Mouse (Mus musculus) monocyte, adult 5-6 weeks (primary cell): ENCODE measurements around the gene Maats1. TPM values are rescaled to one million over a fixed set of nuclear protein-coding genes. Genes with fewer than 3 reads are reported as not detected.
"Not testable (repeated sequence)": the region's sequence is repeated elsewhere in the genome, so short reads cannot be mapped to it uniquely, and the experiment has no call there.

Experiments used
- ATAC-seq: fragments of 153-309, 156-312 bp; replicated peaks from 2 replicates; pipeline ENCODE4 v1.8.0; 2017; ENCODE audit warnings: mild to moderate bottlenecking; ENCODE audit not compliant: low TSS enrichment, insufficient number of reproducible peaks, severe bottlenecking, poor library complexity, low FRiP score
- total RNA-seq: library from RNA; stranded (forward); fragments of 200-1000, 200-491, 200-594 nt; gene quantifications from 3 replicates; pipeline ENCODE4 v1.2.3, GENCODE M21; 2017

The Maats1 gene
- total RNA-seq, 1 experiment from 2014 or later, result not detected

DNA sequence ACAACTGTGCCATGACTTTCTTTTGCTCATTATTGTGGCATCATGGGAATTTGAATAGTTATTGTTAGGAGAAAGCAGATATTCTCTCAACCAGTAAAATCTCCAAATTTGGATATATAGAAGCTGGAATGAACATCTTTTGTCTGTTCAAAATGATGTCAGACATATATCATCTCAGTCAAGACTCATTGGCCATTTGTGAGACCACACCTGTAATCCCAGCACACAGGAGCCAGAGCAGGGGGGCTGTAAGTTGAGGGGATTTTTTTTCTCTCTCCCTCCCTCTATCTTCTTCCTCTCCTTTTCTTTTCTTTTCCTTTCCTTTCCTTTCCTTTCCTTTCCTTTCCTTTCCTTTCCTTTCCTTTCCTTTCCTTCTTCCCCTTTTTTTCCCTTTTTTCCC lies 10.9 kb upstream of the Maats1 start:
- no peak for ATAC-seq

DNA sequence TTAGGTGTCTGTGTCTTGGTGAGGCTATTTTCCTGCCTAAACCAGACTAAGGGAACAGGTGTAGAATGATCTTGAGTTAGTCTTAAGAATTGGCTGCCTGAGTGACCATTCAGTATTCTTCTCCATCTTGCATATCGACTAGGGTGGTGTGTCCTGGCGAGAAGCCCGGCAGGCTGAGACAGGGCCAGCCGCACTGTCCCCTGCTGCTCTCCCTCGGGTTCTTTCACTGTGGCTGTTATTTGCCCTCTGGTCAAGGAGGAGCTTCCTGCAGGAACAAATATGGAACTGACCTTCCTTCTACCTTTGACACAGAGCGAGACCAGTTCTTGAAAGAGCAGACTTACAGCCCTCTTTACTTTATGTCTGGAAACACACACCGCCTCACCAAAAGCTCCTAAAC lies 10.1 kb upstream of the Maats1 start:
- no peak for ATAC-seq

DNA sequence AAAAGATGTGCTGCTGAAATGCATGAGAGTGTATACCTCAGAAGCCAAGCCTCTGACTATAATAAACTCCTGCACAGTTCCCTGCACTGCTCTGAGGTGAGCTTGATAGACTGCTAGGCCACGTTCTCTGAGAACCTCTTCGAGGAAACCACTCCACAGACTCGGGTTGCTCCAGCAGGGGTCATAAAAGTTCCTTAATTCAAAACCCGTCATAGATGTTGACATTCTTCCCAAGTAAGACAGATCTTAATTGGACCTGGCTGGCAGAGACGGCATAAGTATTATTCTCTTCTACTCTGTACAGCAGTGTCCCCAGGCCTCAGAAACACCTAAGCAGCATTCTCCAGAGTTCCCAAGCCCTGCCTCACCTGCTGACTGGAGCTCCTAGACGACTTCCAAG lies 9.0 kb upstream of the Maats1 start:
- ATAC-seq, result no peak

DNA sequence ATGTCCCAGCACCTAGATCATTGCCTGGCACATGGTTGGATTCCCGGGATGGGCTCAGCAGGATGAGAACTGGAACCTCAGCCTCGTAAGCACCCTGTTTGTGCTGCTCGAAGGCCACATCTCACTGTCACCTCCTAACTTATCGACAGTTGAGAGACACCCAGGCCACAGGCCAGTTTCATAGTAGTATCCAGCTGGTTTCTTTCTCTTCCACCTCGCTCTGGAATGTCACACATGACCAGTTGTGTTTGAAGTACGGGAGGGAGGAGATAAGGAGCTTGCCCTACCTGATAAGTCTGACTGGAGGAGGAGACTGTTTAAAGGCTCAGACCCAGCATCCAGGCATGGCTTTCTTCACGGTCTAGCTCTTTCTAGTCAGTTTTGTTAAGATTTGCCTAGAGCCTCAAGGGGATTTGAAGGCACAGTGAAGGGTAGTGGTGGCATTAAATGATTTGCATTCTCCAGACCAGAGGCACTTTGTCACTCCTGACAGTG lies 8.5 kb upstream of the Maats1 start:
- no peak for ATAC-seq

DNA sequence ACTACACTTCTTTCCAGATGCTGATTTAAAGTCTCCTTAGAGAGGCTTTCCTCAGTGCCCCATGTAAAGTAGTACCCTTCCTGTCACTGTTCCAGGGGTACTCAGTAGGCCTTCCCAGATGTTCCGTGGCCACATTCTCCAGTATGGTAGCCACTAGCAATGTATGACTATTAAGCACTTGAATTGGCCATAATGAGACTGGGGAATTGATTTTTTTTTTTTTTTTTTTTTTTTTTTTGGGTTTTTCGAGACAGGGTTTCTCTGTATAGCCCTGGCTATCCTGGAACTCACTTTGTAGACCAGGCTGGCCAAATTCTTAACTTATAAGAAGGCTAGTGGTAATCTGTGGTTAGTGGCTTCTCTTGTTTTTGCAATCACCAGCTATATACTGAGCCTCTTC lies 7.9 kb upstream of the Maats1 start:
- ATAC-seq, result no peak

DNA sequence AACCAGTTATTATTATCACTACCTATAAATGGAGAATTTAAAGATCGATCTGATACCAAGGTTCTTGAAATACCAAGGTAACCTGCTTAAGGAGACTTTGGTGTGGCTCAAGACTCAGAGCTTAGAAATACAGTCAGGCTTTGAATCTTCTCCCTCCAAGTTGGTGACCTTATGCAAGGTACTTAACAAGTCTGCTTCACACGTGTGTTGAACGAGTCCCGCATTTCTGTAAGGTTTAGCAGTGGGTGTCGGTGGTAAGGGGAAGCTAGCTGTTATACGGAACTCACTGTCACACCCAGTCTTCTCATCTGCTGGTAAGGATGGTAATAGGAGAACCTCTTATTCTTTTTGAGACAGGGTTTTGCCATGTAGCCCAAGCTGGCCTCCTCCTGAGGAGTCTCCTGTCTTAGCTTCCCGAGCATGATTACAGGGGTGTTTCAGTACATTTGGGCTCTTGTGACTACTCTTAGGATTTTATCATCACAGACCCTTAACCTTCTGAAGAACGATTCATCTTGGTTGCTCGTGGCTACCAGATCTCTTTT lies 6.3 kb upstream of the Maats1 start:
- no peak; the same call in 1 of the 2 replicates for ATAC-seq

DNA sequence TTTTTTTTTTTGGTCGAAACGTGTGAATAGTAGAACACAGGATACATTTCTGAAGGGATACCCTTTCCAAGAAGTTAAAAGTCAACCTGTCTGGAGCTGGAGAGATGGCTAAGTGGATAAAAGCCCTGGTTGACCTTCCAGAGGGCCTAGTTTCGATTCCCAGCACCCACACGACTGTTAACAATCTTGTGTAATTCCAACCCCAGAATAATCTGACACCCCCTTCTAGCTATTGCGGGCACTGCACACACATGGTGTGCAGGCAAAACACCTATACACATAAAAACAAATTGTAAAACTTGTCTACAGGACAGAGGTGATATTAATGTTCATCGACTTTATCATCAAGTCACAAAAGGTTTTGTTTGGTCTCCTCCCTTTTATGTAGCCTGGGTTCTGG lies 5.6 kb upstream of the Maats1 start:
- ATAC-seq, result no peak

DNA sequence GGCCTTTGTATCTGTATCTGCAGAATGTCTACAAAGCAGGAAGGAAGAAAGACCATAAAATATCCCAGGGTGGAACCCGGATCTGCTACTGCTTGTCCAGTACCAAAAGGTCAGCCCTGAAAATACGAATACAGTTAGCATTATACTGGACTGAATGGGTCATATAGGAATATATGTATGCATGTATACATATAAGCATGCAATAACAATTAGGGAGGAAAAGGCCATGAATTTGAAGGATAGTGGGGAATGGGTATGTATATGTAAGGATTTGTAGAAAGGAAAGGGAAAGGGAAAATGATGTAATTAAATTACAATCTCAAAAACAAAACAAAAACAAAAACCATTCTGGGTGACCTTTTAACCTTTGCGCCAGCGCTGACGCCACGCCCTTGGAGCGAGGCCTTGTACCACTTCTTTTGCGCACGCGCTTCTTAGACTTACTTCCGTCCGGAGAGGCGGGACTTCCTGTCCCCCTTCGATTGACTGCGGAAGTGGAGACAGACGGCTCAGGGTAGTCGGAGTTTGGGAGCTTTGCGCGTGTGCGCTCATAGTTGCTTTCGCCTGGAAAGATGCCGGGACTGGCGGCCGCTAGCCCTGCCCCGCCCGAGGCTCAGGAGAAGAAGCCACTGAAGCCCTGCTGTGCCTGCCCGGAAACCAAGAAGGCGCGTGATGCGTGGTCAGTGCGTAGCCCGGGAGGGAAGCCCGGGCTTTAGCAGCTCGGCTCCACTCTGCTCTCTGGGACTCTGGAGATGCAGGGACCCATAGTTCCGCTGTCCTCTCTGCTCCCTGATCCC lies 4.8 kb upstream of the Maats1 start, which contains the start of the genes Cox17 and Gm21987:
Gene Cox17 (plus strand): TSS at position 463 of the 797 bp plus-strand sequence.
Gene Gm21987 (plus strand): TSS at position 512 of the 797 bp plus-strand sequence.
- peak; percentile 97 for ATAC-seq

DNA sequence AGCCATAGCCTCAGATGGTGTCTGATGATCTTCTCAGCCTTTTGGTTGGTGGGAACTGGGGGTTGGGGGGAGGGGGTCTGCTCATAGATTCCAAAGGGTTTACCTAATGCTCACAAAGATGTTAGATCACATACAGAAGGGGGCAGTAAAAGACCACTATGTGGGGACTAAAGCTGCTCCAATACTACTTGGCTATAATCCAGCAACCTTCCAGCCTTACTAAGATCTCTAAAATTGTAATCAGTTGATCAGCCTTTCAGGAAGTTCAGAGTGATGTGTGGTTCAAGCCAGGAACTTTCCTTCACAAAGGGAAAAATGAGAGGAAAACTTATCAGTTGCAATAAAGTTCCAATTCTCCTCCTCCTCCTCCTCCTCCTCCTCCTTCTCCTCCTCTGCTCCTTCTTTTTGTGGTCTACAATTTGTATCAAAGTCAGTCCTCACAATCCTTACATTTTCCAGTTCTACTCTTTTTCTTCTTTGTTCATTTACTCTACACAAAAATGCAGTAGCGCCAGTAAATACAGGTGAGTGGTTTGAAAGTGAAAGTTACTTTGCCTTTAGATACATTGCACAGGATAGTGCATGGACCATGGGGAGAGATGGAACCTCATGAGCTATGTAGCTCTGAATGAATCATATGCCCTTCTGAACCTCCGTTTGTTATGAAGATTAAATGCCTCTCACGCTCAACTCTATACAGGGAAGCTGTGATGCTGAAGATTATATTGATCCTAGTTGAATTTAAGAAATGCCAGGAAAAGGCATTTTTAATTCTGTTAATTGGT lies 3.2 kb upstream of the Maats1 start:
- ATAC-seq, result no peak

DNA sequence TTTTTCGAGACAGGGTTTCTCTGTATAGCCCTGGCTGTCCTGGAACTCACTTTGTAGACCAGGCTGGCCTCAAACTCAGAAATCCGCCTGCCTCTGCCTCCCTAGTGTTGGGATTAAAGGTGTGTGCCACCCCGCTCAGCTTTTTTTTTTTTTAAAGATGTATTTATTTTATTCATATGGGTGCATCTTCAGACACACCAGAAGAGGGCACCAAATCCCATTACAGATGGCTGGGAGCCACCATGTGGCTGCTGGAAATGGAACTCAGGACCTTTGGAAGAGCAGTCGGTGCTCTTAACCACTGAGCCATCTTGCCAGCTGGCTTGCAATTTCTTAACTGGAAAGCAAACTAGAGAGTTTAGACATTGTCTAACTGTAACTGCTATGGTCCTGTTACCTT lies 3.9 kb downstream of the Maats1 start:
- ATAC-seq, result not testable (repeated sequence)

DNA sequence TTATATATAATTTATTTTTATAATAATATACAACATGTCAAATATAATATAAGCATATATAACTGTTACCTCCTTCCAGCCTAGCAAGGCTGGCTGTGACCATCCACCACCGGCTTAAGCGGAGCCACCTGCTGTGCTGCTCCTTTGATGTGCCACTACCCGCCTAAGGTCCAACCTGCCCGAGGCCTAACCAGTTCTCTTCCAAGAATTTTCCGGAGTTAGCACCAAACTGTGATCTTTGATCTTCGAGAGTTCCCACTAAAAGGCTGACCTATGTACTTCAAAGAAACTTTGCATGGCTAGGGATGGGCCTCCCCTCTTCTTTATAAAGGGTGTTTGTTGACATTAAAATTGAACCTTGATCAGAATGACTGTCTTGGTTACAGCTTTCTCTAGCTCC lies 7.5 kb downstream of the Maats1 start:
- no peak for ATAC-seq

DNA sequence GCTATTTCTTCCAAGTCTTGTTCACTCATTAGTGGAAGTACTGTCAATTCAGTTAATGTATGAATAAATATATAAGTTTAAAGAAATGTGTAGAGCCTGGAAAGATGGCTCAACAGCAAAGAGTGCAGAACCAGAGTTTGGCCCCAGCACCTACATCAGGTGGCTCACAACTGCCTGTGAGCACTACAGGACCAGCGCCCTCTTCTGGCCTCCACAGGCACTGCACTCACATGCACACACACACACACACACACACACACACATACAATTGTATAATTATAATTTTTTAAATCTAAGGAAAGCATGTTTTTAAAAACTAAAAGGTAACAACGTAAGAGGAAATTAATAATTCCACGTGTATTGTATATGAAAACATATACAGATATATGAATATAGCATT lies 12.6 kb downstream of the Maats1 start:
- no peak for ATAC-seq

DNA sequence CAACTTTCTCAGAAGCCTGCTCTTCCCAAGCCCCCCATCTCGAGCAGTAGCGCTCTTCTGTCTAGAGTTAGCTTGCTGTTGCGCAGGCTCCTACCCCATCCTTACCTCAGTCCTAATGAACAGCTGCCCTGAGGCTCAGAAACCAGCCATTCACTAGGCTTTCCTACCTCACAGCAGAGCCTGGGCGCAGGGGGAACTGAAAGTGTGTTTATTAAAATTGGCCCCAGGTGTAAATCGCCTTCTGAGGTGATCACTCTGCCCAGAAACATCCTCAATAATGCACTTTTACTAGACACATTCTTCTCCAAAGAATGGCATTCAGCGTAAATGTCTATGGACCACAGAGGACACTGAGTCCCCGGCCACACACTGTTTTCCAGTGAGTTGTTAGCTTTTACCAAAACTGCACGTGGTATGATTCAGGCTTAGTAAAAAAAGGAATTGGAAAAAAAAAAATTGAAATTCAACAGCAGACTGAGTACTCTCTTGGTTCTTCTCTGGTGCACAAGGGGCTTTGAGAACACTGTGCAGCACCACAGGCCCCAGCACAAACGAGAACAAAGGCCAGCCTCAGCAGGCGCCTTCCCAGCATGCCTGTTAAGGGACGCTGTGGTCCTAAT lies 15.1 kb downstream of the Maats1 start:
- ATAC-seq, result no peak

DNA sequence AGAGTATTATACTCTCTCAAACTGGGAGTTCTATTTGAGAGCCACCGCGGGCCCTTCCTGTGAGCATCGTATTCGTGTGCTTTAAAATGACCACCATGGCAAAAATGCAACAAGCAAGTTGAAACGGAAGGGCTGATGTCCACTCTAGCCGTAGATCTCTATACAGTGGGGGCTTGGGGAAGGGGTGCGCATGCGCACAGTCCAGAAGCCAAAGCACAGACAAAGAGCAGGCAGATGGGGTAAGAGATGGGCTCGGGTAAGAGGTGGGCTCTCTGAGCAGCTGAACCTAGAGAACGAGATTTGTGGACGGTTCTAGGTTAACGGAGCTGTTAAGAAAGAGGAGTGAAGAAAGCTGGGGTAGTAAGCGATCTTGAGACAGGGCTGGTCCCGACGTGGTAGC lies 17.6 kb downstream of the Maats1 start:
- no peak for ATAC-seq

DNA sequence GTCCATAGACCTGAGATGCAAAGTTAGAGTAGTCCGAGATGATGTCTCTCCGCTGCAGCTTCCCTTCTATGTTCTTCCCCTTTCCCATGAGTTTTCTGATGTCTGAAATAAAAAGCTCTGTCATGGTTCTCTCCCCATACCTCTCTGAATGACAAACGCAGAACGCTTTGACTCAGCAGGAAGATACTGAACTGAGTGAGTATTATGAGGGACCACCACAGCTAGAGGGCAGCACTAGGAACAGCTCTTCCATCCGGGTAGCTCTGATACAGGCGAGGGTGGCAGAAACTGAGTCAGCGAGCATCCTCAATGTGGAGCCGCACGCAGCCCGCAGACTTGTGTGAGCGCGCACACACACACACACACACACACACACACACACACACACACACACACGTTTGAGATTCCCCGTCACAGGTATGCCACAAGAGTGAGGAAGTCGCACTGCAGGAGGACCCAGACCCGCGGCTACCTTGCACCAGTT lies 20.4 kb downstream of the Maats1 start:
- ATAC-seq, result peak; percentile 59; the same call in 1 of the 2 replicates

DNA sequence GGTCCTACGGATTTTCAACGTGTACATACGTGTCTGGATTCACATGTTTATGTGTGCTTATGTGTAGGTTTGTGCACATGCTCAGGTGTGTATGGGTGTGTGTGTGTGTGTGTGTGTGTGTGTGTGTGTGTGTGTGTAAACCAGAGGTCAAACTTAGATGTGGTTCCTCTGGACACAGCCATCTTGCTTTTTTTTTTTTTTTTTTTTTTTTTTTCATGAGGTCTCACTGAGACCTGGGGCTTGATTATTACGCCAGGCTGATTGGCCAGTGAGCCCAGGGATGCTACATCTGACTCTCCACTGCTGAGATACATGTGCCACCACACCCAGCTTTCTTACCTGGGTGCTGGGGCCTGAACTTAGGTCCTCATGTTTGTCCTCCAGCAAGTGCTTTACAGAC lies 22.9 kb downstream of the Maats1 start:
- ATAC-seq, result no peak

DNA sequence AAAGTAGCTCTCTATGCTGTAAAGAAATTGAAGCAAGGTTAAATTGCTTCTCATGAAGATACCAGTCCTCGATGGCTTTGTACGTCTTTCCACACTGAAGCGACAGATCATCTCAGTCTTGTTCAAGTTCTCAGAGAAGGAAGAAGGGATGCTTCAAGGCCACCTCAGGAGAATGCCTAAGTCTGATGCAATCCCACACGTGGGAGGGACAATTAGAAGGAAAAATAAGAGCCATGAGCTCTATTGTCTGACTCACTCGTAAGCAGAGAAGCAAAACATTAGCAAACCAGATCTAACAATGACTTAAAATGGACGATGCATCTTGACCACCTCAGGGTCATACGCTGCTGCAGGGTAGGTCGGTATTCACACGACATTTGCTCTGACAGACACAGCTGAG lies 23.5 kb downstream of the Maats1 start:
- ATAC-seq, result no peak

DNA sequence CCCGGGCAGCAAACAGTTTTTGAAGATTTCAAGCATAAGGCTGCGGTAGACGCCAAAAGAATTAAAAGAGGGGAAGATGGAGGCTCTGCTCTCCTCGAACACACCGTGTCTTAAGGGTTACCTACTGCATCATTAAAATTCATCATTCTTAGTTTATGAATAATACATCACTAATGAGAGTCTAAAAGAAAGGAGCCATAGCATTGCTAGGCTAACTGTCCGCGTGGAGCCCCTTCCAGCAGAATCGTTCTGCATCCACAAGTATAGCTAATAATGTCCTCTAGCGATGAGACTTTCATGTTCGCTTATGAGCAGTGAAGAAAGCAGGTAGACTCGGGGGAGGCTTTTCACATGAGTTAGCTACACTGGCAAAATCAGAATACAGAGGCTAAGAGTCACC lies 33.7 kb downstream of the Maats1 start:
- ATAC-seq, result no peak

DNA sequence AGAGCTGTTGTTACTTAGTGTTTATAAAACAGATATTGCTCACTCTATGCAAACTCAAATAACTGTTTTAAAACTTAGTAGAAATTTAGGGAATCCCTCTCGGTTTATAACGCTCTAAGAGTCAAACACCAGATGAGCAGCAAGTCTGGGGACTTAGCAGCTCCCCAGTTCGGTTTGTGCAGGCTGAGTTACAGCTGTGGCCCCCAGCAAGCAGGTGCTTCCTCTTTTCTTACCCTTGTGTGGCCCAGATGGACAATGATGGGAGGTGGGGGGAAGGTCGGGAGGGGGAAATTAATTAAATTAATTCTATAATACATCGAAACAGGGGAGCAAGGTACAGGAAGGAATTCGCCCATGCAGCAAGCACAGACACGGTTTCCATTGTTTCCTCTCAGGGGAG lies 34.3 kb downstream of the Maats1 start:
- no peak for ATAC-seq
